ENCODE assay signal across 8 mouse cellular contexts in the genomic region with DNA sequence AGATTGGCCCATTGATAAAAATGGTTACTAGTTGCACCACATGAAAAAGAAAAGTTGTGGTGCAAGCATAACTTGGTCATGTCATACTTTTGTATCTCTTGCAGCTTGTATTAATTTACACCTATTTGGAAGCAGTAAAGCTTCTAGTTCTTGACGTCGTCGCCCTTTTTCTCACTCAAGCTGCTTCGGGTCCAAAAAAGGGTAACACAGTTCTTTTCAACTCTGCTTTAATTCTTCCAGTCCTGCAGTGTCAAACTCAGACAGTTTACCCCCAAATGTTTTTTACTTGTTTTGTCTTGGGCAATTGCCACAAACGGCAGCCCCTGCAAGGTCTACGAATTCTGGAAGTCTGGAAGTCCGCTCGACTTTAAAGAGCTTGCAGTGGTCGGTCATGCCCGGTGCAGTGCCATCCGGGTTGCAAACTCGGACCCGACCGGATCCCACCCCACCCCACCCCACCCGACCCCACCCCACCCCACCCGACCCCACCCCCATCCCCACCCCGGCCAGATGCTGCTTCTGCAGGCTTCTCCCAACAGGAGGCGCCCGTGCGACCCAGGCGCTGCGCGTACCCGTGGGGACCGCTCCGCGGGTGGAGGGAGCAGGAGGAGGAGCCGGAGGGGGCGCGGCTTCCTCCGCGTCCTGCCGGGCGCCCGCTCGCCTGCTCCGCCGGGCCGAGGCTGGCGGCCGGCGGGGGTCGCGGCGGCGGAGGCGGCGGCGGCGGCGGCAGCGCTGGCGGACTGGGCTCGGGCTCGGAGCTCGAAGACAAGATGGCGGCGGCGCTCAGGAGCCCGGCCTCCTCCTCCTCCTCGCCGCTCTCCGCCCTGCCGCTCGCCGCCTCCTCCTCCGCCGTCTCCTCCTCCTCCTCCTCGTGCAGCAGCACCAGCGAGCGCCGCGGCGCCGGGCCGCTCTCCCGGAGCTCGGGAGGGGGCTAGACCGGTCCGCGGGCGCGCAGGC. TPM values are rescaled to one million over a fixed set of nuclear protein-coding genes. Genes with fewer than 3 reads are reported as not detected.
A peak's percentile ranks its signal among the peaks of the same experiment; 100 is the strongest.
DNase-seq lines count a peak whose midpoint lies in the region; ATAC-seq and TF ChIP-seq lines count a peak whose summit lies in the region.

A gene (plus strand): TSS at position 673 of the 957 bp plus-strand sequence.

- H3K36me3 ChIP-seq in forebrain, embryonic 13.5 days (ENCODE audit: poor library complexity, severe bottlenecking): no peaks in the 10 kb centered on the region
- H3K36me3 ChIP-seq in thymus, adult 2 months (ENCODE audit: control insufficient read depth, insufficient read depth, low read length): no peaks in the 10 kb centered on the region

- H3K4me1 ChIP-seq in brown adipose tissue, adult 24 weeks (ENCODE audit: control insufficient read depth, insufficient read depth, insufficient read length, low read length): peaks cover 15% of the 10 kb centered on the region
- H3K4me1 ChIP-seq in forebrain, embryonic 13.5 days: peaks cover 53% of the 10 kb centered on the region
- H3K4me1 ChIP-seq in lung, adult 2 months (ENCODE audit: control insufficient read depth, insufficient read depth, low read length): peaks cover 26% of the 10 kb centered on the region
- peaks cover 18% of the 10 kb centered on the region for H3K4me1 ChIP-seq in thymus, adult 2 months (replicated peaks; ENCODE audit: control insufficient read depth, insufficient read depth, low read length)

- WGBS in forebrain, embryonic 13.5 days: 7% methylated on average over 16 of the region's 83 CpGs
- under 1% methylated on average over 29 of the region's 83 CpGs for WGBS in large intestine, adult 2 months
- WGBS in lung, adult 2 months: 2% methylated on average over 47 of the region's 83 CpGs
- WGBS in thymus, adult 2 months: 2% methylated on average over 60 of the region's 83 CpGs

- peak within 1 kb of the TSS; percentile 80 for H3K4me2 ChIP-seq in forebrain, embryonic 13.5 days

- 0 out of 2 replicates have a peak, but pooled peaks cover 3% of the 10 kb centered on the region for H3K27me3 ChIP-seq in forebrain, embryonic 13.5 days
- no peaks in the 10 kb centered on the region for H3K27me3 ChIP-seq in thymus, adult 2 months (ENCODE audit: control insufficient read depth, insufficient read depth, low read length)

- intact Hi-C loops in heart, postnatal 10 days (cut with DNase I): loop anchor here (1.0 to 2.0 kb wide), 2 partner anchors 53 to 56 kb away; no protein-coding TSS in a partner anchor

- peak within 1 kb of the TSS; percentile 96 for H3K9ac ChIP-seq in forebrain, embryonic 13.5 days

- peak within 1 kb of the TSS; percentile 75 for H3K4me3 ChIP-seq in brown adipose tissue, adult 24 weeks (ENCODE audit: insufficient read depth, low read depth, low read length)
- H3K4me3 ChIP-seq in forebrain, embryonic 13.5 days: peak within 1 kb of the TSS; percentile 97
- peak within 1 kb of the TSS; percentile 72 for H3K4me3 ChIP-seq in lung, adult 2 months (replicated peaks; ENCODE audit: extremely low read depth, low read depth, low read length)
- peak within 1 kb of the TSS; percentile 54 for H3K4me3 ChIP-seq in thymus, adult 2 months (ENCODE audit: control insufficient read depth, insufficient read depth, low read length)

- peak; percentile 90 for ATAC-seq in forebrain, embryonic 13.5 days

- peak; percentile 20; the same call in 1 of the 2 replicates for TF ChIP-seq POLR2A in lung, adult 2 months (IDR thresholded peaks at IDR 0.05; ENCODE audit: borderline replicate concordance, extremely low read depth, low read depth, low read length)
- TF ChIP-seq POLR2A in thymus, adult 2 months (IDR thresholded peaks at IDR 0.05; ENCODE audit: control insufficient read depth, extremely low read depth, insufficient read depth, low read length, poor library complexity): peak; percentile 61; the same call in 1 of the 2 replicates

- DNase-seq in CD8-positive naive resting alpha-beta T cell, adult 2 months (ENCODE audit: low read depth in 2 of 2, low spot score in 2 of 2): peak; percentile 72 to 80
- DNase-seq in heart, postnatal 10 days: peak; percentile 92
- peak; percentile 56 for DNase-seq in large intestine, adult 2 months (ENCODE audit: low read depth, low spot score)
- peak; percentile 83 for DNase-seq in lung, adult 2 months
- DNase-seq in ovary, adult 18-20 months (ENCODE audit: low spot score): peak; percentile 75
- peak; percentile 93 for DNase-seq in thymus, adult 2 months

- H3K27ac ChIP-seq in brown adipose tissue, adult 24 weeks (replicated peaks; ENCODE audit: low read depth, low read length): peak within 1 kb of the TSS; percentile 61
- peak within 1 kb of the TSS; percentile 96 for H3K27ac ChIP-seq in forebrain, embryonic 13.5 days
- H3K27ac ChIP-seq in thymus, adult 2 months (ENCODE audit: control insufficient read depth, insufficient read depth, low read length): peak within 1 kb of the TSS; percentile 8; the same call in 1 of the 2 replicates

- TF ChIP-seq CTCF in lung, adult 2 months (IDR thresholded peaks at IDR 0.05; ENCODE audit: insufficient read depth, low read length): peak; percentile 45
- peak; percentile 75; the same call in 1 of the 2 replicates for TF ChIP-seq CTCF in thymus, adult 2 months (IDR thresholded peaks at IDR 0.05; ENCODE audit: borderline replicate concordance, control insufficient read depth, extremely low read depth, insufficient read depth, low read length, poor library complexity)

- H3K9me3 ChIP-seq in forebrain, embryonic 13.5 days (replicated peaks): no peaks in the 10 kb centered on the region

RNA-seq across cellular contexts. Expression of the gene that starts here (rescaled TPM):
- polyA plus RNA-seq in brown adipose tissue, adult 24 weeks (2012; ENCODE audit: insufficient read depth, insufficient read length, missing spikeins): 21.4 and 23.4 TPM in 2 replicates
- 8.6 and 14.1 TPM in 2 replicates for polyA plus RNA-seq in forebrain, embryonic 13.5 days (2015; fragmentation: Nextera tagmentation; extraction: Ambion mirVana)
- total RNA-seq in heart, postnatal 10 days (2021): 10 to 100 TPM; 79.2 to 79.6 TPM
- 25.3 and 32.2 TPM in 2 replicates for polyA plus RNA-seq in large intestine, adult 2 months (2012; rRNA removed)
- polyA plus RNA-seq in lung, adult 2 months (2012; rRNA removed): 39.7 and 66.8 TPM in 2 replicates
- 49.0 and 56.8 TPM in 2 replicates for polyA plus RNA-seq in thymus, adult 2 months (2012; rRNA removed)

Comparison
In these comparisons a context has a peak if more than half of its experiments do, and no peak if none do; other contexts are left out.
1. Peak in every context shown above with its lines: DNase-seq, ATAC-seq, H3K4me3 ChIP-seq and H3K27ac ChIP-seq.
2. H3K27ac ChIP-seq: peak in every context shown above with its lines; median percentile 96 in forebrain, embryonic 13.5 days; 61 in brown adipose tissue, adult 24 weeks; 8 in thymus, adult 2 months.